22 mouse cellular contexts compared by ENCODE assay signal in genomic region chr11:79638691-79639090, GRCm38 (mm10). TPM values are rescaled to one million over a fixed set of nuclear protein-coding genes. Genes with fewer than 3 reads are reported as not detected.
A peak's percentile ranks its signal among the peaks of the same experiment; 100 is the strongest.
DNase-seq lines count a peak whose midpoint lies in the region; ATAC-seq and TF ChIP-seq lines count a peak whose summit lies in the region.
"Had no signal": no experiment of that assay in that cellular context is flagged by ENCODE, and none has a peak within 500 bp of the region (broad histone marks: within the 10 kb centered on the region; RNA-seq: fewer than 3 reads in every experiment).

No protein-coding gene starts in this region.

- WGBS in forebrain, embryonic 10.5 days = 78% methylated on average over 5 of the region's 5 CpGs
- WGBS in forebrain, embryonic 13.5 days = 49% methylated on average over 5 of the region's 5 CpGs
- 49% methylated on average over 5 of the region's 5 CpGs for WGBS in hindbrain, embryonic 12.5 days
- WGBS in hindbrain, embryonic 16.5 days = 28% methylated on average over 5 of the region's 5 CpGs
- 35% methylated on average over 5 of the region's 5 CpGs for WGBS in midbrain, embryonic 11.5 days
- 24% methylated on average over 5 of the region's 5 CpGs for WGBS in midbrain, postnatal 0 days

- H3K4me2 ChIP-seq in forebrain, embryonic 13.5 days = no peak overlapping the region
- no peak overlapping the region for H3K4me2 ChIP-seq in hindbrain, embryonic 12.5 days (replicated peaks)
- H3K4me2 ChIP-seq in hindbrain, embryonic 16.5 days (ENCODE audit: low read length) = no peak overlapping the region
- H3K4me2 ChIP-seq in midbrain, embryonic 11.5 days = no peak overlapping the region
- no peak overlapping the region for H3K4me2 ChIP-seq in midbrain, postnatal 0 days (ENCODE audit: low read depth, low read length, poor library complexity, severe bottlenecking)
- H3K4me2 ChIP-seq: embryonic facial prominence, embryonic 12.5 days; heart, embryonic 12.5 days; hindbrain, embryonic 15.5 days had no signal

- no peak overlapping the region for H3K9ac ChIP-seq in forebrain, embryonic 13.5 days
- no peak overlapping the region for H3K9ac ChIP-seq in hindbrain, embryonic 12.5 days
- H3K9ac ChIP-seq in hindbrain, embryonic 16.5 days (ENCODE audit: low read depth, low read length) = no peak overlapping the region
- H3K9ac ChIP-seq in midbrain, embryonic 11.5 days (ENCODE audit: low read length) = peak overlapping the region; percentile 45
- no peak overlapping the region for H3K9ac ChIP-seq in midbrain, postnatal 0 days (replicated peaks; ENCODE audit: low read length, poor library complexity, severe bottlenecking)
- H3K9ac ChIP-seq: embryonic facial prominence, embryonic 12.5 days; heart, embryonic 12.5 days; hindbrain, embryonic 15.5 days had no signal

- H3K27ac ChIP-seq in forebrain, embryonic 10.5 days = peak overlapping the region; percentile 63; the same call in 1 of the 2 replicates
- H3K27ac ChIP-seq in forebrain, embryonic 13.5 days = no peak overlapping the region
- H3K27ac ChIP-seq in hindbrain, embryonic 12.5 days = peak overlapping the region; percentile 71
- no peak overlapping the region for H3K27ac ChIP-seq in hindbrain, embryonic 16.5 days (ENCODE audit: low read depth, low read length)
- peak overlapping the region; percentile 68 for H3K27ac ChIP-seq in midbrain, embryonic 11.5 days (ENCODE audit: low read depth, low read length)
- no peak overlapping the region for H3K27ac ChIP-seq in midbrain, postnatal 0 days (ENCODE audit: low read depth, low read length)
- H3K27ac ChIP-seq: embryonic facial prominence, embryonic 12.5 days; gastrocnemius, adult 2 months; hindbrain, embryonic 15.5 days had no signal

- no peak for ATAC-seq in forebrain, embryonic 13.5 days
- no peak for ATAC-seq in hindbrain, embryonic 12.5 days (ENCODE audit: low FRiP score)
- no peak for ATAC-seq in hindbrain, embryonic 16.5 days
- ATAC-seq in midbrain, embryonic 11.5 days (ENCODE audit: low FRiP score) = 0 out of 2 replicates have a peak, but pooled peaks have one; percentile 22
- no peak for ATAC-seq in midbrain, postnatal 0 days (ENCODE audit: low FRiP score)
- no peak for ATAC-seq in erythroid progenitor cell, adult 5-6 weeks (replicated peaks; ENCODE audit: low FRiP score, poor library complexity, severe bottlenecking)
- ATAC-seq: CD4-positive, CD25-positive, alpha-beta regulatory T cell, adult 4 months had no signal

- peaks cover 3% of the 10 kb centered on the region; the same call in 1 of the 2 replicates for H3K27me3 ChIP-seq in forebrain, embryonic 10.5 days (ENCODE audit: poor library complexity, severe bottlenecking)
- H3K27me3 ChIP-seq in forebrain, embryonic 13.5 days = no peaks in the 10 kb centered on the region
- H3K27me3 ChIP-seq in hindbrain, embryonic 12.5 days = peaks cover 4% of the 10 kb centered on the region; the same call in 1 of the 2 replicates
- no peaks in the 10 kb centered on the region for H3K27me3 ChIP-seq in hindbrain, embryonic 16.5 days (replicated peaks; ENCODE audit: control insufficient read depth, insufficient read depth, low read length)
- no peaks in the 10 kb centered on the region for H3K27me3 ChIP-seq in midbrain, embryonic 11.5 days (ENCODE audit: control insufficient read depth, insufficient read depth, low read length)
- H3K27me3 ChIP-seq in midbrain, postnatal 0 days (ENCODE audit: insufficient read depth, low read length) = no peaks in the 10 kb centered on the region
- H3K27me3 ChIP-seq: embryonic facial prominence, embryonic 12.5 days; hindbrain, embryonic 15.5 days had no signal

- H3K4me3 ChIP-seq in forebrain, embryonic 10.5 days = no peak overlapping the region
- no peak overlapping the region for H3K4me3 ChIP-seq in forebrain, embryonic 13.5 days
- no peak overlapping the region for H3K4me3 ChIP-seq in hindbrain, embryonic 12.5 days
- no peak overlapping the region for H3K4me3 ChIP-seq in hindbrain, embryonic 16.5 days (ENCODE audit: low read length)
- H3K4me3 ChIP-seq in midbrain, embryonic 11.5 days (ENCODE audit: low read depth, low read length) = no peak overlapping the region
- H3K4me3 ChIP-seq in midbrain, postnatal 0 days (ENCODE audit: low read depth, low read length) = no peak overlapping the region
- H3K4me3 ChIP-seq: embryonic facial prominence, embryonic 12.5 days; gastrocnemius, adult 2 months; heart, embryonic 12.5 days; hindbrain, embryonic 15.5 days had no signal

- peaks cover 13% of the 10 kb centered on the region for H3K36me3 ChIP-seq in forebrain, embryonic 10.5 days (replicated peaks)
- H3K36me3 ChIP-seq in forebrain, embryonic 13.5 days (ENCODE audit: poor library complexity, severe bottlenecking) = no peaks in the 10 kb centered on the region
- H3K36me3 ChIP-seq in hindbrain, embryonic 12.5 days = peaks cover 7% of the 10 kb centered on the region; the same call in 1 of the 2 replicates
- no peaks in the 10 kb centered on the region for H3K36me3 ChIP-seq in hindbrain, embryonic 16.5 days (ENCODE audit: control insufficient read depth, insufficient read depth, low read length)
- no peaks in the 10 kb centered on the region for H3K36me3 ChIP-seq in midbrain, embryonic 11.5 days (ENCODE audit: control insufficient read depth, insufficient read depth, low read length)
- no peaks in the 10 kb centered on the region for H3K36me3 ChIP-seq in midbrain, postnatal 0 days (ENCODE audit: insufficient read depth, low read length)
- H3K36me3 ChIP-seq: embryonic facial prominence, embryonic 12.5 days; G1E; heart, embryonic 12.5 days; hindbrain, embryonic 15.5 days had no signal

- peaks cover 55% of the 10 kb centered on the region for H3K4me1 ChIP-seq in forebrain, embryonic 10.5 days
- peaks cover 20% of the 10 kb centered on the region for H3K4me1 ChIP-seq in forebrain, embryonic 13.5 days
- H3K4me1 ChIP-seq in hindbrain, embryonic 12.5 days = peaks cover 31% of the 10 kb centered on the region
- H3K4me1 ChIP-seq in hindbrain, embryonic 16.5 days (ENCODE audit: control insufficient read depth, insufficient read depth, low read depth, low read length) = no peaks in the 10 kb centered on the region; the same call in 1 of the 2 replicates
- H3K4me1 ChIP-seq in midbrain, embryonic 11.5 days (ENCODE audit: control insufficient read depth, insufficient read depth, low read length) = peaks cover 27% of the 10 kb centered on the region
- no peaks in the 10 kb centered on the region for H3K4me1 ChIP-seq in midbrain, postnatal 0 days (ENCODE audit: insufficient read depth, low read length)

- no peak for TF ChIP-seq CTCF in midbrain, postnatal 0 days (IDR thresholded peaks at IDR 0.05)
- no peak for TF ChIP-seq CTCF in brain, embryonic 14.5 days (IDR thresholded peaks at IDR 0.05; ENCODE audit: borderline replicate concordance, extremely low read depth, insufficient read depth, insufficient read length)

- DNase-seq in forebrain, embryonic 10.5 days (ENCODE audit: extremely low spot score, low spot score) = no peak
- DNase-seq in midbrain, embryonic 11.5 days (ENCODE audit: low spot score, missing footprints) = no peak
- no peak for DNase-seq in midbrain, postnatal 0 days (ENCODE audit: low spot score)
- peak; percentile 55 for DNase-seq in brain, embryonic 14.5 days (ENCODE audit: low read depth)
- DNase-seq: adrenal gland, adult 8-10 months; adrenal gland, postnatal 36 days; B cell, adult 2 months; cerebellum, adult 11 months; cerebellum, adult 8-10 months; cerebellum, postnatal 14 days; embryo, embryonic 11 days; gastrocnemius, adult 2 months; gastrocnemius, postnatal 25 days had no signal

- TF ChIP-seq POLR2A in brain, embryonic 14.5 days (IDR thresholded peaks at IDR 0.05; ENCODE audit: borderline replicate concordance, extremely low read depth, insufficient read depth, insufficient read length, poor library complexity, severe bottlenecking) = no peak

- H3K9me3 ChIP-seq in forebrain, embryonic 10.5 days = peaks cover 6% of the 10 kb centered on the region; the same call in 1 of the 2 replicates
- no peaks in the 10 kb centered on the region for H3K9me3 ChIP-seq in forebrain, embryonic 13.5 days (replicated peaks)
- H3K9me3 ChIP-seq in hindbrain, embryonic 12.5 days (replicated peaks) = 0 out of 2 replicates have a peak, but pooled peaks cover 4% of the 10 kb centered on the region
- no peaks in the 10 kb centered on the region for H3K9me3 ChIP-seq in hindbrain, embryonic 16.5 days (ENCODE audit: control insufficient read depth, low read length)
- no peaks in the 10 kb centered on the region for H3K9me3 ChIP-seq in midbrain, embryonic 11.5 days (ENCODE audit: control insufficient read depth, low read length)
- no peaks in the 10 kb centered on the region for H3K9me3 ChIP-seq in midbrain, postnatal 0 days (ENCODE audit: low read length)
- H3K9me3 ChIP-seq: embryonic facial prominence, embryonic 12.5 days; G1E; hindbrain, embryonic 15.5 days had no signal

RNA-seq across cellular contexts. Expression of gene Rab11fip4, which starts 47.7 kb away (rescaled TPM):
- polyA plus RNA-seq in forebrain, embryonic 10.5 days (2016; fragmentation: Nextera tagmentation; extraction: Ambion mirVana) = 20.1 and 23.3 TPM in 2 replicates
- polyA plus RNA-seq in forebrain, embryonic 13.5 days (2015; fragmentation: Nextera tagmentation; extraction: Ambion mirVana) = 16.2 and 19.2 TPM in 2 replicates
- 28.3 and 28.5 TPM in 2 replicates for polyA plus RNA-seq in hindbrain, embryonic 12.5 days (2016; fragmentation: Nextera tagmentation; extraction: Ambion mirVana)
- polyA plus RNA-seq in hindbrain, embryonic 16.5 days (2015; fragmentation: Nextera tagmentation; extraction: Ambion mirVana) = 20.0 and 27.8 TPM in 2 replicates
- polyA plus RNA-seq in midbrain, embryonic 11.5 days (2014; fragmentation: Nextera tagmentation; extraction: Ambion mirVana) = 13.5 and 14.1 TPM in 2 replicates
- total RNA-seq in midbrain, postnatal 0 days (2014; rRNA removed) = 68.1 and 68.3 TPM in 2 replicates
- 19.0 and 19.9 TPM in 2 replicates for polyA plus RNA-seq in midbrain, postnatal 0 days (2015; fragmentation: Nextera tagmentation; extraction: Ambion mirVana)
- 39.5 and 55.0 TPM in 2 replicates for polyA plus RNA-seq in brain, embryonic 14.5 days (2012; rRNA removed)
- 0.36 and 0.42 TPM in 2 replicates for total RNA-seq in erythroid progenitor cell, adult 5-6 weeks (2015; ENCODE audit: low replicate concordance)
- 0.23 and 0.51 TPM in 2 replicates for total RNA-seq in erythroid progenitor cell, adult 5-6 weeks (2017; ENCODE audit: low replicate concordance)
- polyA plus RNA-seq: G1E had no signal

Comparison
In these comparisons a context has a peak if more than half of its experiments do, and no peak if none do; other contexts are left out.
1. H3K27ac ChIP-seq: peak in forebrain, embryonic 10.5 days (single experiment), hindbrain, embryonic 12.5 days (single experiment) and midbrain, embryonic 11.5 days (single experiment); none in forebrain, embryonic 13.5 days (single experiment), hindbrain, embryonic 16.5 days (single experiment) and midbrain, postnatal 0 days (single experiment).